Mouse (Mus musculus) liver, adult 2 months (tissue): ENCODE measurements at regions not wholly inside any gene's neighbourhood (a gene's known extent, or its start where the extent isn't known, plus 50 kb on each side); places are given as distances from the start of the nearest gene placed in this dataset.

Experiments used
- CTCF ChIP-seq: fragments of 200-500 bp; IDR thresholded peaks from 2 replicates; pipeline ENCODE4 v1.5.1; 2011; ENCODE audit warnings: low read depth, low read length, control low read depth
- POLR2A ChIP-seq: fragments of 200-500 bp; IDR thresholded peaks from 2 replicates; pipeline ENCODE4 v1.6.1; 2011; ENCODE audit warnings: low read length, control low read depth; ENCODE audit not compliant: insufficient read depth; ENCODE audit errors: extremely low read depth

DNA sequence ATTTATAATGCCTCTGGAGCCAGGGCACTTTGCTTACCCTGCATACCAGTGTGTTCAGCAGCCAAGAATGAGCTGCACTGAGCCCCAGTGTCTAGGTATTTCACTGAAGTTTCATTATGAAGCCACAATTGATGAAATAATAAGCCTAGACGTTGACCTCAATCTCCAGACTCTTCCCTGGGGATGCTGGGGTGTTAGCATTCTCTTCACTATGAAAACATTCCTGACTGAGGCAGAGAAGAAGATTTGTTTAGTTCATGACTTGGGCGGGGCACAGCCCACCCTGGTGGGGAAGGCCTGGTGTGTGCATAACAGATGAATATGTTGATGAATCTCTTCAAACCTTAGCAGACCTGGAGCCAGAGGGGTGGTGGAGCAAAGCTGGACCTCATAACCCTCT lies 104.4 kb downstream of the Erv3 start:
- TF ChIP-seq CTCF (no peak), POLR2A (no peak)
